Mouse (Mus musculus) gastrocnemius, postnatal 4 days (tissue): Measurements from ENCODE around the gene Xxylt1. TPM values are rescaled to one million over a fixed set of nuclear protein-coding genes. Genes with fewer than 3 reads are reported as not detected.

Experiments
- DNase-seq, 2 experiments: peaks; one replicate each; pipeline ENCODE4 v3.0.0; 2021 to 2022; ENCODE audit warnings: low spot score in 2 of 2, mixed read lengths in 2 of 2
- total RNA-seq, 2 experiments: library from RNA; stranded (reverse); gene quantifications; 2 replicates each; pipeline ENCODE4 v1.2.3; 2021

Gene Xxylt1
- total RNA-seq, 2 experiments from 2014 or later: 12.7 to 12.9 TPM

GRCm38 (mm10) chr16:31062918-31063317 lies 18.3 kb downstream of the Xxylt1 start:
- DNase-seq: no peak

- no peak for DNase-seq
These were observed 19.9 kb downstream of the Xxylt1 start for GRCm38 (mm10) chr16:31061246-31061880.

- DNase-seq: no peak
These were observed 20.5 kb downstream of the Xxylt1 start for GRCm38 (mm10) chr16:31060714-31061113.

- no peak for DNase-seq
These were observed 21.0 kb downstream of the Xxylt1 start for GRCm38 (mm10) chr16:31060226-31060625.

- DNase-seq: no peak
These were observed 21.5 kb downstream of the Xxylt1 start for GRCm38 (mm10) chr16:31059730-31060129.

GRCm38 (mm10) chr16:31052812-31053211 lies 28.4 kb downstream of the Xxylt1 start:
- DNase-seq: no peak

GRCm38 (mm10) chr16:31052177-31052726 lies 29.0 kb downstream of the Xxylt1 start:
- DNase-seq: no peak

- DNase-seq: no peak
These were observed 30.5 kb downstream of the Xxylt1 start for GRCm38 (mm10) chr16:31050701-31051100.

- no peak for DNase-seq
These were observed 33.0 kb downstream of the Xxylt1 start for GRCm38 (mm10) chr16:31048194-31048593.

- no peak for DNase-seq
These were observed 33.9 kb downstream of the Xxylt1 start for GRCm38 (mm10) chr16:31047186-31047898.

- no peak for DNase-seq
These were observed 35.0 kb downstream of the Xxylt1 start for GRCm38 (mm10) chr16:31046217-31046659.

- no peak for DNase-seq
These were observed 36.0 kb downstream of the Xxylt1 start for GRCm38 (mm10) chr16:31045211-31045610.

- DNase-seq: no peak
These were observed 38.1 kb downstream of the Xxylt1 start for GRCm38 (mm10) chr16:31043136-31043535.

- no peak for DNase-seq
These were observed 39.7 kb downstream of the Xxylt1 start for GRCm38 (mm10) chr16:31041566-31041965.

- no peak for DNase-seq
These were observed 41.3 kb downstream of the Xxylt1 start for GRCm38 (mm10) chr16:31039803-31040459.

GRCm38 (mm10) chr16:31037431-31037830 lies 43.8 kb downstream of the Xxylt1 start:
- no peak for DNase-seq

- no peak for DNase-seq
These were observed 45.5 kb downstream of the Xxylt1 start for GRCm38 (mm10) chr16:31035651-31036245.

- DNase-seq: no peak
These were observed 46.0 kb downstream of the Xxylt1 start for GRCm38 (mm10) chr16:31035235-31035634.

GRCm38 (mm10) chr16:31034051-31034450 lies 47.2 kb downstream of the Xxylt1 start:
- DNase-seq: no peak

GRCm38 (mm10) chr16:31029739-31030485 lies 51.3 kb downstream of the Xxylt1 start:
- DNase-seq: no peak

- no peak for DNase-seq
These were observed 53.6 kb downstream of the Xxylt1 start for GRCm38 (mm10) chr16:31027675-31028074.
